Mouse (Mus musculus): ENCODE results near the gene Trim15.

Trim15 gene
- long read RNA-seq, experiment 1 = 0 reads
- long read RNA-seq, experiment 2 = 0 reads

GRCm38 (mm10) chr17:36866719-36867527 is at the start of gene Trim15:
TSS of gene Trim15 (minus strand) at chr17:36867210.
- intact Hi-C loops (cut with DNase I) = no loop called here

- intact Hi-C loops (cut with DNase I) = loop anchor here (2.0 to 5.0 kb wide), 3 partner anchors 47 to 132 kb away; partner anchors contain the start of gene Gabbr1
Observed at GRCm38 (mm10) chr17:36915076-36915475, 48.1 kb upstream of the Trim15 start.

GRCm38 (mm10) chr17:36914108-36914507 is 47.1 kb upstream of the Trim15 start:
- intact Hi-C loops (cut with DNase I) = loop anchor here (2.0 kb wide), 1 partner anchor 83 kb away; no protein-coding TSS in a partner anchor

- intact Hi-C loops (cut with DNase I) = no loop called here
Observed at GRCm38 (mm10) chr17:36912031-36912430, 45.0 kb upstream of the Trim15 start.

GRCm38 (mm10) chr17:36909802-36910201 is 42.8 kb upstream of the Trim15 start:
- intact Hi-C loops (cut with DNase I) = no loop called here

- intact Hi-C loops (cut with DNase I) = no loop called here
Observed at GRCm38 (mm10) chr17:36908235-36908634, 41.2 kb upstream of the Trim15 start.

GRCm38 (mm10) chr17:36903651-36904050 is 36.6 kb upstream of the Trim15 start:
- intact Hi-C loops (cut with DNase I) = no loop called here

- intact Hi-C loops (cut with DNase I) = no loop called here
Observed at GRCm38 (mm10) chr17:36900691-36901090, 33.7 kb upstream of the Trim15 start.

GRCm38 (mm10) chr17:36900001-36900400 is 33.0 kb upstream of the Trim15 start:
- intact Hi-C loops (cut with DNase I) = no loop called here

- intact Hi-C loops (cut with DNase I) = loop anchor here (5.0 kb wide), 3 partner anchors 72 to 303 kb away; partner anchors contain the start of gene Olfr94
Observed at GRCm38 (mm10) chr17:36899376-36899775, 32.4 kb upstream of the Trim15 start.

- intact Hi-C loops (cut with DNase I) = loop anchor here (5.0 kb wide), 3 partner anchors 70 to 305 kb away; partner anchors contain the start of gene Olfr94
Observed at GRCm38 (mm10) chr17:36897552-36898205, 30.7 kb upstream of the Trim15 start, which contains the start of gene Trim31. TSS of gene Trim31 (plus strand) at chr17:36898118.

GRCm38 (mm10) chr17:36897065-36897464 is 30.1 kb upstream of the Trim15 start:
- intact Hi-C loops (cut with DNase I) = loop anchor here (5.0 kb wide), 3 partner anchors 70 to 305 kb away; partner anchors contain the start of gene Olfr94

- intact Hi-C loops (cut with DNase I) = loop anchor here (5.0 kb wide), 3 partner anchors 69 to 306 kb away; partner anchors contain the start of gene Olfr94
Observed at GRCm38 (mm10) chr17:36896583-36896982, 29.6 kb upstream of the Trim15 start.

GRCm38 (mm10) chr17:36893387-36893786 is 26.4 kb upstream of the Trim15 start:
- intact Hi-C loops (cut with DNase I) = loop anchor here (5.0 kb wide), 1 partner anchor 154 kb away; the partner anchor contains the start of gene Gabbr1

GRCm38 (mm10) chr17:36892362-36892761 is 25.4 kb upstream of the Trim15 start:
- intact Hi-C loops (cut with DNase I) = loop anchor here (5.0 kb wide), 1 partner anchor 155 kb away; the partner anchor contains the start of gene Gabbr1

GRCm38 (mm10) chr17:36891496-36891895 is 24.5 kb upstream of the Trim15 start:
- intact Hi-C loops (cut with DNase I) = loop anchor here (5.0 kb wide), 1 partner anchor 156 kb away; the partner anchor contains the start of gene Gabbr1

- intact Hi-C loops (cut with DNase I) = loop anchor here (5.0 kb wide), 1 partner anchor 157 kb away; the partner anchor contains the start of gene Gabbr1
Observed at GRCm38 (mm10) chr17:36890073-36890903, 23.3 kb upstream of the Trim15 start, which contains the start of gene Trim40. TSS of gene Trim40 (minus strand) at chr17:36890123.

- intact Hi-C loops (cut with DNase I) = no loop called here
Observed at GRCm38 (mm10) chr17:36885132-36885790, 18.3 kb upstream of the Trim15 start.

GRCm38 (mm10) chr17:36883350-36883749 is 16.3 kb upstream of the Trim15 start:
- intact Hi-C loops (cut with DNase I) = no loop called here

GRCm38 (mm10) chr17:36874636-36875035 is 7.6 kb upstream of the Trim15 start:
- intact Hi-C loops (cut with DNase I) = no loop called here

Measured in adrenal gland (tissue).